Mouse (Mus musculus) CH12F3 (cell line): ENCODE data around the gene Ces2b.
"Not testable (repeated sequence)": the region's sequence is repeated elsewhere in the genome, so short reads cannot be mapped to it uniquely, and the experiment has no call there.

Source experiments
- in situ Hi-C: fragments of 300-500 bp; cut with MboI; formaldehyde crosslinking; loops from 2 replicates; pipeline ENCODE4 v1.14.3; 2020; ENCODE audit warnings: low sequenced_read_pairs

Ces2b gene

DNA sequence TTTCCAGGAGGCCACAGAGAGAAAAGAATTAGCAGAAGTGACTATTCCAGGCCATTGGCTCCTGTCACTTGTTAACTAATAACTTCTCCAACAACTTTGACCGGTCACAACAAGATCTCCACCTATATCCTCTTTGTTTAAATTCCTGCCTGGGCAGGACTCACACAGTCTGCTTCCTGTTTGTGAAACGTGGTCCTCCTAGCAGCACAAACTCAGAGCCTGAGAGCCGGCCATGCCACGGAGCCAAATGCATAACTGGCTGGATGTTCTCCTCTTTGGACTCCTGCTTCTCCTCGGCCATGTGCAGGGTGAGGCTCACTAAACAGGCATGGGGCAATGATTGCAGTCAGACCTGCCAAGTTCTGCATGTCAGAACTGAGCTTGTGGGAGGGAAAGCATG is at the start of gene Ces2b:
Gene Ces2b (plus strand): TSS at position 133 of the 400 bp plus-strand sequence.
- in situ Hi-C loops, result no loop called here

- in situ Hi-C loops, result no loop called here
Observed at GRCm38 (mm10) chr8:104787049-104787448, 44.3 kb upstream of the Ces2b start.

DNA sequence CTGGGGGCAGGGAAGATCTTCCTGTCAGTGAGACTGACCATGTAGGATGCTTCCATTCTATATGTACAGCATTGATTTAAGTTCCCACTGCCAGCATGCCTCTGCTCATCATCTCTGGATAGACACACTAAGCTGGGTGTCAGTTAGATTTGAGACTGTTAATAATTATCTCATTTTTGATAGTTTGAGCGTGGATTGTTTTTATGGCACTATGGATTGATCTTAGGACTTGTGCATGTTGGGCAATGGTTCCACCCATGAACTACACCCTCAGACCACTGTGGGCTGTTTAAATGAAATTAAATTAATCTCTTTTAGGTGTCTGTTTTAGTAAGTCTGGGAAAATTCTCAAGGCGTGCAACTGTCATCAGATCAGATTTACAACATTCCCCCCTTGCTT is 42.4 kb upstream of the Ces2b start:
- in situ Hi-C loops, result no loop called here

DNA sequence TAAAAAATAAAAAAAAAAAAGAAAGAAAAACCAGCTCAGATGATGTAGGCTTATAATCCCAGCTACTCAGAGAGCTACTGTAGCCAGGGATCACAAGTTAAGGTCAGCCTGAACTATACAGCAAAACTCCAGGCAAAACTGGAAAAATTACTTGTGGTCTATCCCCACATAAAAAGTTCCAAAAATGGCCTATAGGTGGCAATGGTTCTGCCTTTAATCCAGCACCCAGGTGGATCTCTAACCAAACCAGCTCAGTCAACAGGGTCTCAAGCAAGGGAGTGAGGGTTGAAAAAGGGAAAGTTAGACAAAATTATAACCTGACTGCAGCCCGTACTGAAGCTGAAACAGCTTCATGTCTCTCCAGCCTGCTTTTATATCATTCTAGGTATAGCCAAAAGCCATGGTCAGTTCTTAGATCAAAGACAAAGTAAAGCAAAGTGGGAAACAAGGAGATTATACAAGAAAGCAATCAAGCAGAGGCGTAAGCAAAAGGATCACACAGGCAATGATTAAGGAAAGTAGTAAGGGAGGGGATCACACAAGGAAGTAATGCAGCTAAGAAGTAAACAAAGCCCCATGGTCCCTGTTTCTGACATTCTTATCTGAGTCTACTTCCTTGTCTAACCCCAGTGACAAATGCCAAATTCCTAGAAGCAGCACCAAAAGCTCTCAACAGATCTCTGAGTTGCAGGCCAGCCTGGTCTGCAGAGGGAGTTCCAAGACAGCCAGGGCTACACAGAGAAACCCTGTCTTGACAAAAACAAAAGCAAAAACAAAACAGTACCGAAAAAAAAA is 41.3 kb upstream of the Ces2b start:
- in situ Hi-C loops, result no loop called here

- in situ Hi-C loops, result no loop called here
Observed at GRCm38 (mm10) chr8:104799385-104799784, 32.0 kb upstream of the Ces2b start.

DNA sequence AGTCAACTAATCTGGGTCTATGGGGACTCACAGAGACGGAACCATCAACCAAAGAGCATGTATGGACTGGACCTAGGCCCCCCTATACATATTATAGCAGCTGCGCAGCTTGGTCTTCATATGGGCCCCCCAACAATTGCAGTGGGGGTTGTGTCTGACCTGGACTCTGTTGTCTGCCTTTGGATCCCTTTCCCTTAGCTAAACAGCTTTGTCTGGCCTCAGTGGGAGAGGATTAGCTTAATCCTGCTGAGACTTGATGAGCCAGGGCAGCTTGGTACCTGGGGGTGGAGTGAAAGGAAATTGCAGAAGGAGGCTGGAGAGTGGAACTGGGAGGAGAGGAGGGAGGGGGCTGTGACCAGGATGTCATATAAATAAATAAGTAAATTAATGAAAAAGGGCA is 25.2 kb upstream of the Ces2b start:
- in situ Hi-C loops, result no loop called here

GRCm38 (mm10) chr8:104808542-104809413 is 22.6 kb upstream of the Ces2b start:
- in situ Hi-C loops, result no loop called here

DNA sequence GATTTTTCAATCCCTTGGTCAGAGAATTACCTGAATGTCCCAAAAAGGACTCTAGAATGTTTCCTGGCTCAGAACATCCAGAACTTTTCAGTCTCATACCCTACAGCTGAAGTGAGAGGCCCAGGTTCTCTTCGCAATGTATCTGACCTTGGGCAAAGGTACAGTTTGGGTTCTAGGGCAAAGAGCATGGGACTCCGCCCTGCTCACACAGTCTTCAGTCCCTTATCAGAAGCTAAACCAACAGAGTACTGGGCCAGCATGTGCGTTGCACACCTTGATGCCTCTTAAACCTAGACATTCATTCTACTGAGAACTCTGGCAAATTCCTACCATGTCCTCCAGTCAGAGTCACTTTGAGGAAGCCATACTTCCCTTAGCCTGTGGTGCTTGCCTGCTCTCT is 21.9 kb upstream of the Ces2b start:
- in situ Hi-C loops, result no loop called here

GRCm38 (mm10) chr8:104826912-104827311 is 4.5 kb upstream of the Ces2b start:
- in situ Hi-C loops, result no loop called here

DNA sequence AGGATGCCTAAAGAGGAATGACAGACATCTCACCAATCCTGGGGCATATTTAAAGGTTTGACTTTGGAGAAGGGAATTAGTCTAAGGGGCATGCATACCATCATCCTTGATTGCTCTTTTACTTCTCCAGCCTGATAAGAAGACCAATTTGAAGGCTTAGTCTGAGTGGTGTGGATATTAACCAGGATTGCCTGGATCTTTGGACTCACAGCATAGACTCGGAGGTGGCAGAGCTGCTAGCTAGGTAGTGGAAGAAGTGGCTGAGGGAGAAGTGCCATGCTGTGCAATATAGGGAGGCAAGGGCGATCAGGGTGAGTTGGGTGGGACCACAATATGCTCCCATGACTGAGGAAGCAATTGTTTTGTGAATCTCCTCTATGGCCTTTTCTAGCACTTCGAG is 3.2 kb upstream of the Ces2b start:
- in situ Hi-C loops, result no loop called here

- in situ Hi-C loops, result no loop called here
Observed at GRCm38 (mm10) chr8:104841360-104842078, 10.1 kb downstream of the Ces2b start.

- in situ Hi-C loops, result no loop called here
Observed at GRCm38 (mm10) chr8:104846831-104847230, 15.5 kb downstream of the Ces2b start, which contains the start of gene Ces2c. Ces2c (plus strand) TSS chr8:104847068.

GRCm38 (mm10) chr8:104847741-104848462 is 16.5 kb downstream of the Ces2b start:
- in situ Hi-C loops, result no loop called here

GRCm38 (mm10) chr8:104866844-104867531 is 35.6 kb downstream of the Ces2b start:
- in situ Hi-C loops, result not testable (repeated sequence)

- in situ Hi-C loops, result not testable (repeated sequence)
Observed at GRCm38 (mm10) chr8:104868876-104869275, 37.5 kb downstream of the Ces2b start.

- in situ Hi-C loops, result not testable (repeated sequence)
Observed at GRCm38 (mm10) chr8:104886223-104886926, 55.0 kb downstream of the Ces2b start.
